Mouse (Mus musculus): ENCODE measurements around the gene Mtmr4. TPM values are rescaled to one million over a fixed set of nuclear protein-coding genes. Genes with fewer than 3 reads are reported as not detected.

Gene Mtmr4
- polyA plus RNA-seq, 1 experiment from 2014 or later = 25.6 TPM

Other genes starting within 250 kb of the Mtmr4 start
- gene Ppm1e, start 233.1 kb upstream of the Mtmr4 start, polyA plus RNA-seq (2015; fragmentation: Nextera tagmentation; extraction: Ambion mirVana) = 1.9 and 2.4 TPM in 2 replicates
- gene Rad51c, start 187.2 kb upstream of the Mtmr4 start, polyA plus RNA-seq (2015; fragmentation: Nextera tagmentation; extraction: Ambion mirVana) = 6.3 and 6.5 TPM in 2 replicates
- 0.46 and 0.59 TPM in 2 replicates for gene Tex14, start 187.1 kb upstream of the Mtmr4 start, polyA plus RNA-seq (2015; fragmentation: Nextera tagmentation; extraction: Ambion mirVana)
- gene Gm11492, start 25.5 kb upstream of the Mtmr4 start, polyA plus RNA-seq (2015; fragmentation: Nextera tagmentation; extraction: Ambion mirVana) = not detected in 2 replicates
- gene Sept4, start 23.3 kb upstream of the Mtmr4 start, polyA plus RNA-seq (2015; fragmentation: Nextera tagmentation; extraction: Ambion mirVana) = 22.2 and 23.7 TPM in 2 replicates
- gene Hsf5, start 25.0 kb downstream of the Mtmr4 start, polyA plus RNA-seq (2015; fragmentation: Nextera tagmentation; extraction: Ambion mirVana) = 0.26 and 0.31 TPM in 2 replicates
- 14.0 and 14.5 TPM in 2 replicates for gene Rnf43, start 70.6 kb downstream of the Mtmr4 start, polyA plus RNA-seq (2015; fragmentation: Nextera tagmentation; extraction: Ambion mirVana)
- 118 and 127 TPM in 2 replicates for gene Supt4a, start 145.4 kb downstream of the Mtmr4 start, polyA plus RNA-seq (2015; fragmentation: Nextera tagmentation; extraction: Ambion mirVana)
- 2.0 and 2.8 TPM in 2 replicates for gene Tspoap1, start 168.4 kb downstream of the Mtmr4 start, polyA plus RNA-seq (2015; fragmentation: Nextera tagmentation; extraction: Ambion mirVana)
- gene Mpo, start 201.4 kb downstream of the Mtmr4 start, polyA plus RNA-seq (2015; fragmentation: Nextera tagmentation; extraction: Ambion mirVana) = 11.1 and 23.1 TPM in 2 replicates
- gene Lpo, start 236.1 kb downstream of the Mtmr4 start, polyA plus RNA-seq (2015; fragmentation: Nextera tagmentation; extraction: Ambion mirVana) = 0.04 and 0.18 TPM in 2 replicates